Mouse (Mus musculus): ENCODE measurements around the gene Gbp9. TPM values are rescaled to one million over a fixed set of nuclear protein-coding genes. Genes with fewer than 3 reads are reported as not detected.
"Not testable (repeated sequence)": the region's sequence is repeated elsewhere in the genome, so short reads cannot be mapped to it uniquely, and the experiment has no call there.

Gbp9 gene
- polyA plus RNA-seq, 1 experiment from 2014 or later, result 0.44 TPM

- H3K36me3 ChIP-seq (ENCODE audit: control insufficient read depth, insufficient read depth, low read length); H3K4me2 ChIP-seq (ENCODE audit: low read depth, low read length); H3K27ac ChIP-seq (ENCODE audit: low read depth, low read length); H3K4me1 ChIP-seq (ENCODE audit: control insufficient read depth, insufficient read depth, low read length); H3K9me3 ChIP-seq (ENCODE audit: control insufficient read depth, low read length); H3K4me3 ChIP-seq (ENCODE audit: low read depth, low read length); H3K9ac ChIP-seq (replicated peaks; ENCODE audit: low read depth, low read length); ATAC-seq (ENCODE audit: low read depth); H3K27me3 ChIP-seq (ENCODE audit: control insufficient read depth, insufficient read depth, low read length): not testable (repeated sequence)
- 88% methylated on average over 3 of the region's 3 CpGs for WGBS
These were observed 2.5 kb downstream of the Gbp9 start for GRCm38 (mm10) chr5:105136706-105137304.

- H3K4me1 ChIP-seq (ENCODE audit: control insufficient read depth, insufficient read depth, low read length); H3K4me2 ChIP-seq (ENCODE audit: low read depth, low read length); H3K36me3 ChIP-seq (ENCODE audit: control insufficient read depth, insufficient read depth, low read length); H3K4me3 ChIP-seq (ENCODE audit: low read depth, low read length); H3K9ac ChIP-seq (replicated peaks; ENCODE audit: low read depth, low read length); H3K9me3 ChIP-seq (ENCODE audit: control insufficient read depth, low read length); ATAC-seq (ENCODE audit: low read depth); H3K27me3 ChIP-seq (ENCODE audit: control insufficient read depth, insufficient read depth, low read length); H3K27ac ChIP-seq (ENCODE audit: low read depth, low read length): not testable (repeated sequence)
- WGBS, result 87% methylated on average over 6 of the region's 6 CpGs
These were observed 17.6 kb downstream of the Gbp9 start for GRCm38 (mm10) chr5:105121731-105122130.

GRCm38 (mm10) chr5:105115740-105116139 is 23.6 kb downstream of the Gbp9 start:
- WGBS, result 85% methylated on average over 2 of the region's 2 CpGs
- Histone ChIP-seq H3K4me3 (ENCODE audit: low read depth, low read length) (no peak overlapping the region), H3K27me3 (ENCODE audit: control insufficient read depth, insufficient read depth, low read length) (no peaks in the 10 kb centered on the region), H3K9ac (replicated peaks; ENCODE audit: low read depth, low read length) (no peak overlapping the region), H3K4me2 (ENCODE audit: low read depth, low read length) (no peak overlapping the region), H3K27ac (ENCODE audit: low read depth, low read length) (no peak overlapping the region), H3K9me3 (ENCODE audit: control insufficient read depth, low read length) (no peaks in the 10 kb centered on the region), H3K4me1 (ENCODE audit: control insufficient read depth, insufficient read depth, low read length) (no peaks in the 10 kb centered on the region), H3K36me3 (ENCODE audit: control insufficient read depth, insufficient read depth, low read length) (no peaks in the 10 kb centered on the region)
- ATAC-seq (ENCODE audit: low read depth), result no peak

- no peak for ATAC-seq (ENCODE audit: low read depth)
- Histone ChIP-seq H3K27me3 (ENCODE audit: control insufficient read depth, insufficient read depth, low read length) (no peaks in the 10 kb centered on the region), H3K4me1 (ENCODE audit: control insufficient read depth, insufficient read depth, low read length) (no peaks in the 10 kb centered on the region), H3K36me3 (ENCODE audit: control insufficient read depth, insufficient read depth, low read length) (no peaks in the 10 kb centered on the region), H3K27ac (ENCODE audit: low read depth, low read length) (no peak overlapping the region), H3K9ac (replicated peaks; ENCODE audit: low read depth, low read length) (no peak overlapping the region), H3K4me3 (ENCODE audit: low read depth, low read length) (no peak overlapping the region), H3K9me3 (ENCODE audit: control insufficient read depth, low read length) (no peaks in the 10 kb centered on the region), H3K4me2 (ENCODE audit: low read depth, low read length) (no peak overlapping the region)
- 90% methylated on average over 2 of the region's 2 CpGs for WGBS
These were observed 24.6 kb downstream of the Gbp9 start for GRCm38 (mm10) chr5:105114696-105115095.

GRCm38 (mm10) chr5:105113656-105114055 is 25.7 kb downstream of the Gbp9 start:
- Histone ChIP-seq H3K4me2 (ENCODE audit: low read depth, low read length) (no peak overlapping the region), H3K36me3 (ENCODE audit: control insufficient read depth, insufficient read depth, low read length) (no peaks in the 10 kb centered on the region), H3K27ac (ENCODE audit: low read depth, low read length) (no peak overlapping the region), H3K4me3 (ENCODE audit: low read depth, low read length) (no peak overlapping the region), H3K9me3 (ENCODE audit: control insufficient read depth, low read length) (no peaks in the 10 kb centered on the region), H3K27me3 (ENCODE audit: control insufficient read depth, insufficient read depth, low read length) (no peaks in the 10 kb centered on the region), H3K4me1 (ENCODE audit: control insufficient read depth, insufficient read depth, low read length) (no peaks in the 10 kb centered on the region), H3K9ac (replicated peaks; ENCODE audit: low read depth, low read length) (no peak overlapping the region)
- ATAC-seq (ENCODE audit: low read depth), result no peak
- 96% methylated on average over 5 of the region's 5 CpGs for WGBS

GRCm38 (mm10) chr5:105110271-105110852 is 29.0 kb downstream of the Gbp9 start:
- H3K9me3 ChIP-seq (ENCODE audit: control insufficient read depth, low read length); H3K27ac ChIP-seq (ENCODE audit: low read depth, low read length); H3K4me2 ChIP-seq (ENCODE audit: low read depth, low read length); H3K4me3 ChIP-seq (ENCODE audit: low read depth, low read length); H3K27me3 ChIP-seq (ENCODE audit: control insufficient read depth, insufficient read depth, low read length); H3K36me3 ChIP-seq (ENCODE audit: control insufficient read depth, insufficient read depth, low read length); ATAC-seq (ENCODE audit: low read depth); H3K4me1 ChIP-seq (ENCODE audit: control insufficient read depth, insufficient read depth, low read length); H3K9ac ChIP-seq (replicated peaks; ENCODE audit: low read depth, low read length): not testable (repeated sequence)
- 26% methylated on average over 4 of the region's 4 CpGs for WGBS

- not testable (repeated sequence) for H3K27ac ChIP-seq (ENCODE audit: low read depth, low read length); H3K4me2 ChIP-seq (ENCODE audit: low read depth, low read length); H3K9ac ChIP-seq (replicated peaks; ENCODE audit: low read depth, low read length); ATAC-seq (ENCODE audit: low read depth); H3K9me3 ChIP-seq (ENCODE audit: control insufficient read depth, low read length); H3K36me3 ChIP-seq (ENCODE audit: control insufficient read depth, insufficient read depth, low read length); H3K27me3 ChIP-seq (ENCODE audit: control insufficient read depth, insufficient read depth, low read length); H3K4me1 ChIP-seq (ENCODE audit: control insufficient read depth, insufficient read depth, low read length); H3K4me3 ChIP-seq (ENCODE audit: low read depth, low read length)
- 55% methylated on average over 1 of the region's 1 CpGs for WGBS
These were observed 29.6 kb downstream of the Gbp9 start for GRCm38 (mm10) chr5:105109775-105110174.

- H3K4me1 ChIP-seq (ENCODE audit: control insufficient read depth, insufficient read depth, low read length); H3K9ac ChIP-seq (replicated peaks; ENCODE audit: low read depth, low read length); H3K4me2 ChIP-seq (ENCODE audit: low read depth, low read length); H3K9me3 ChIP-seq (ENCODE audit: control insufficient read depth, low read length); H3K36me3 ChIP-seq (ENCODE audit: control insufficient read depth, insufficient read depth, low read length); H3K27ac ChIP-seq (ENCODE audit: low read depth, low read length); H3K4me3 ChIP-seq (ENCODE audit: low read depth, low read length); H3K27me3 ChIP-seq (ENCODE audit: control insufficient read depth, insufficient read depth, low read length); ATAC-seq (ENCODE audit: low read depth): not testable (repeated sequence)
- WGBS, result 85% methylated on average over 2 of the region's 2 CpGs
These were observed 33.6 kb downstream of the Gbp9 start for GRCm38 (mm10) chr5:105105689-105106088.

- ATAC-seq (ENCODE audit: low read depth), result no peak
- no peak overlapping the region for H3K9ac ChIP-seq (replicated peaks; ENCODE audit: low read depth, low read length)
- no peak overlapping the region for H3K4me3 ChIP-seq (ENCODE audit: low read depth, low read length)
- no peaks in the 10 kb centered on the region for H3K36me3 ChIP-seq (ENCODE audit: control insufficient read depth, insufficient read depth, low read length)
- H3K4me1 ChIP-seq (ENCODE audit: control insufficient read depth, insufficient read depth, low read length), result no peaks in the 10 kb centered on the region
- no peak overlapping the region for H3K4me2 ChIP-seq (ENCODE audit: low read depth, low read length)
- no peaks in the 10 kb centered on the region for H3K9me3 ChIP-seq (ENCODE audit: control insufficient read depth, low read length)
- no peaks in the 10 kb centered on the region for H3K27me3 ChIP-seq (ENCODE audit: control insufficient read depth, insufficient read depth, low read length)
- H3K27ac ChIP-seq (ENCODE audit: low read depth, low read length), result no peak overlapping the region
These were observed 57.4 kb downstream of the Gbp9 start for GRCm38 (mm10) chr5:105081900-105082299.

All from neural tube, embryonic 14.5 days (tissue).